Mouse (Mus musculus) thymus, adult 2 months (tissue): Measurements from ENCODE around the gene Oas1h.

Experiments used
- CTCF ChIP-seq: fragments of 200-500 bp; IDR thresholded peaks from 2 replicates; pipeline ENCODE4 v1.5.1; 2012; ENCODE audit warnings: mild to moderate bottlenecking, control low read depth, low read length, moderate library complexity, borderline replicate concordance; ENCODE audit not compliant: control insufficient read depth, poor library complexity, insufficient read depth; ENCODE audit errors: extremely low read depth
- POLR2A ChIP-seq: fragments of 200-500 bp; IDR thresholded peaks from 2 replicates; pipeline ENCODE4 v1.6.1; 2012; ENCODE audit warnings: mild to moderate bottlenecking, low read length, control low read depth, moderate library complexity; ENCODE audit not compliant: control insufficient read depth, poor library complexity, insufficient read depth; ENCODE audit errors: extremely low read depth

DNA sequence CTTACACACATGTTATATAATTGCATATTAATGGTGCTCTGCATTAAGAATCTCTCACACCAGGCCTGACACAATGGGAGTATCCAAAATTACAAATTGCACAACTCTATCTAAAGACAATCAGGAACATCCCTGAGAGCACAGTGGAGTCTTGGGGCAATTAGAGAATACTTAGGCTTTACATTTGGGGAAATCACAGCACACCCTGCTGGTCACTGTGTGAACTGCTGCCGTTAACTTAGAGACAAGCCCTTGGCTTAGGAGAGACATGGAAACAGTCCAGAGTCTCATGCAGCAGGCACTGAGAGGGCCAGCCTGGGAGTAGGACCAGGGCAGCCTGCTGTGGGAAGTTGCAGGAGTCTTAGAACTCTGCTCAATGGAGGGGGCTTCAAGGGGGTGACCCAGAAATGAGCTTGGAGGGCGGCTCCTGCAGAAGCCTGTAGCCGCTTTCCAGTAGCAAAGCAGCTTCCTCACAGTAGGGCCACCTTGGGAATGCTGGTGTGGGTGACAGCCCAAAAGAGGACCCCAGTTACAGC is 11.6 kb upstream of the Oas1h start:
- TF ChIP-seq CTCF (0 out of 2 replicates have a peak, but pooled peaks have one; percentile 51), POLR2A (no peak)
